Mouse (Mus musculus) adrenal gland, adult 2 months (tissue): Measurements from ENCODE around the gene Olfr322. TPM values are rescaled to one million over a fixed set of nuclear protein-coding genes. Genes with fewer than 3 reads are reported as not detected.
"Not testable (repeated sequence)": the region's sequence is repeated elsewhere in the genome, so short reads cannot be mapped to it uniquely, and the experiment has no call there.

ENCODE experiments used
- DNase-seq: peaks from one replicate; pipeline ENCODE4 v3.0.0; 2021
- long read RNA-seq: library from polyadenylated mRNA; stranded (forward); transcript quantifications from one replicate; pipeline ENCODE4 v2.0.0, GENCODE M21; 2021
- polyA plus RNA-seq: library from polyadenylated mRNA; depleted of rRNA; stranded (reverse); fragments of >200 nt; gene quantifications from 2 replicates; pipeline ENCODE4 v1.2.3, GENCODE M21; 2012; rRNA removed
- total RNA-seq, 2 experiments: library from RNA; stranded (reverse); gene quantifications; 2 replicates each; pipeline ENCODE4 v1.2.3; 2021

The Olfr322 gene
- total RNA-seq (not detected), polyA plus RNA-seq (not detected in 2 replicates)
- long read RNA-seq, result 0 reads

DNA sequence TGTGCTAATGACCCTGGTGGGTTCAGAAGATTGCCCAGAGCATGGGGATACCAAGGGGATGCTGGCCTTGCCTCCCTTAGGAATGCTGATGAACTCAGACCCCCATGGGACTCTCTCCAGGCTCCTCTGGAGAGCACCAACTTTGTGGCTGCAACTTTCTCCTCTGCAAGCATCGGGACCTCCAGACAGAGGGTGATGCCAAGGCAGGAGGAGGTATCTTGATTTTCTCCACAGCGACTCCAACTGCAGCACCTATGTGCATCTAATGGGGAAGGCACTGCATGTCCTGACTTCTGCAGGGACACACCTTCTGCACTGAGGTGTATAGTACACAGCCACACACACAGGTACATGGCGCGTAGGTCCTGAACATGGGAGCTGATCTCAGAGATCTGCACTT, at the start of gene Olfr322:
TSS of gene Olfr322 (plus strand) at position 187 of the 400 bp plus-strand sequence.
- DNase-seq, result no peak

DNA sequence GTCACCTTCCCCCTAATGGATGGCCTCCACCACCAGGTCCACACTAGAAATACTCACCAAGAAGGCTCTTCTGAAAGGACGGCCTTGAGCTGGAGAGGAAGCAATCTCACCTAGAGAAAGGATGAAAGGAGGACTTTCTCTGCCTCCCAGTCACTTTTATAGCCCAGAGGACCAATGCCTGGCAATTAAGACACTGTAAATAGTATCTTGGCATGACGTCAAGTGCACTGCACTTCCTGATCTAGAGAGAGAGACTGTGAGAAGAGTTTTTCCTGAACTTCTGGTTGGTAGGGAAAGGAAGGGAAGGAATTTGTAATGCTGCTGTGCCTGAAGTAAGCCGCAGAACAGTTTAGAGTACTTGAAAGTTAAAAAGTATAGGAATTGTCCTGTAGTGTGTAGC, 45.2 kb upstream of the Olfr322 start:
- DNase-seq, result no peak

DNA sequence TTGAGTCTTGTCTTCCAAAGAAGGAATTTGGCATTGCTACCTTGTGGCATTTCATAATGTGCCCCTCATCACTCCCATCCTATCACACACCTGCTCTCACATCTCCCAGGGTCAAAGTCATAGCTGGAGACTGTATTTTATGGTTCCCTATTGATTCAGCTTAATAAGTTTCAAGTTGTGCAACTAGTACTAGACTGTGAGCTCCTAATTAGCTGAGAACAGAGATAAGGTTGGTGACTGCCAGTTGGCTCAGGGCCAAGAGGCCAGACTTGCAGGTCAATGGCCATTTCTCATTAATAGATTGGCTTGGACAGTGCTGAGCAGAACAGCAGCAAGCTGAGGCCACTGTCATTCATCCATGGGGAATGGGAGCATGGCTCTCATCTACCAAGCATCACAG, 44.1 kb upstream of the Olfr322 start:
- DNase-seq, result peak; percentile 6

DNA sequence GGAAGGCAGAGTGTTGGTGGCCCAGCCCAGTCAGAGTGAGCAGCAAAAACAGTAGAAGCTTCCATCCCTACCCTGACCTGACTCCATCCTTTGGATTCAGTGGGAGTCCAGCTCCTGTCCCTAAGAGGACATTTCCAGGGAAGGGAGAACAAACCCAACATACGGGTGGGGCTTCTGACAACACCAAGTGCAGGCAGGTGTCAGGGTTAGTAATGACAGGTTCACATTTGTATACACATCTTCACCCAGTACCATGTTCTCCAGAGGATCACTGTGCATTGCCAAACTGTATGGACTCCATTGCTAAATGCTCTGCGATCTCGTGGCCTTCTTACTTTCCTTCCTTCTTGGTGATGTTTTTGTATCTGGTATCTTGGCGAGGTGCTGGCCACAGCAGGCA, 42.6 kb upstream of the Olfr322 start, which contains the start of gene 2210407C18Rik:
TSS of gene 2210407C18Rik (minus strand) at position 101 of the 400 bp plus-strand sequence.
- DNase-seq, result no peak

DNA sequence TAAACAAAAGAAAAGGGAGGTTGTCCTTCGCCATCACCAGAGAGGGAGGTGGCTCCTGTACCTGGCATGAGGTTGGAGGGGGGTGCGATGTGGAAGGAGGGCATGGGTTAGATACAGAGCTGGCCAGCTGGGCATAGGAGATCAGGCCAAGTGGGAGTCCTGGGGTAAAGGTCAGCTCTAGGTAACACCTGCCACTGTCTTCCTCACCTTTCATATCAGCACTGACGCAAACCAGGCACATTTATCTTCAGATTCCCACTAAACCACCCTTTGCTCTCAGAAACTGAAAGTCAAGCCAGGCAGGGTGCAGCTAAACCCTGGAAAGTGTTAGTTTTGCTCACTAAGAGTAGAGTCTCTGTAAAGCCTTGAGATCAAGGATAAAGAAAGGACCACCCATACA, 40.2 kb upstream of the Olfr322 start:
- no peak for DNase-seq

DNA sequence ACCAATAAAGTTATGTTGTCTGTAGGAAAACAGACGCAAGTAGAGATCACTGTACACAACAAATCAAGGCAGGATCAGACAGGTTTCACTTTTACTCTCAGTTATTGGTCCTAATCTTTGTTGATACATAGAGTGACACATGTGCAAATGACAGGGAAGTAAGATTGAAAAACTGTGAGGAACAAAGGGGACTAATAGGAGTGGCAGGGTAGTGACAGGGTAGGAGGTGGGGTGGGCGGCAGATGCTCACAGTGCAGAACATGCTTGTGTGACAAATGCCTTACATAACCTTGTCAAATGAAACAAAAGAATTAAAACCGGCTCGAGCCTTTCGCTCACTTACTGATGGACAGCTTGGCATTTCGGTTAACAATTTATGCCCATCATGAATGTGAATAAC, 39.8 kb upstream of the Olfr322 start:
- no peak for DNase-seq

DNA sequence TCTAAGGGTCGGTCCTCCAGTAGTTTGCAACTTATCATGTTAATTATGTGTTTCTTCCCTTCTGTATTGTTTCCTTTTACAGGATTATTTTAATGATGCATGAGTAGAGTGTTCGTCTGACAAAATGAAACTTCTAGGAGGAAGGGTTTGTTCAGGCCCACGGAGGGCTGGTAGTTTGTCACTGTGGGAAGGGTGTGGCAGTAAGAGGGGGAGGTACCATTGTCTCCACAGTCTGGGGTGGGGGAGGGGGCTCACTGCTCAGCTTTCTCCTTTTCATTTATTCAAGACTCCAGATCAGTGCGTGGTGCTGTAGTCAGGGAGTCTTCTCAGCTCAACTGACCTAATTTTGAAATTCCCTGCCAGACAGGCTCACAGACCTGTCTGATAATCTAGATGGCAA, 32.4 kb upstream of the Olfr322 start:
- DNase-seq, result no peak

DNA sequence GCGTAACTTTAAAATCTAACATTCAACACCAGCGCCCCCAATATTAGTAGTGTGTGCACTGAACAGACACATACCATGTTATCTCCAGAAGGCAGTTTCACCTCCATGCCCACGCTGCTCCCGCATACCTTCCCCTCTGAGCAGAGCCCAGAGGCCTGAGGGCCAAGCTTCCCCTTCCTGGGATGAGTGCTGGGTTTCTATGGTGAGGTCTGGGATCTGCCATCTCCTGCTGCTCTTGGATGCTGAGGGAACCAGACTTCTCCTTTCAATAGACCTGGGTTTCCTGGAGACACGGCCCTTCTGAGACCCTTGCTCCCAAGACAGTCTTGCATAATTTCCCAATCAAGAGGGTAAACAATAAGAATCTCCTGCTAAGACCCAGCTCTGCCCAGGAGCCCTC, 28.2 kb upstream of the Olfr322 start, which contains the start of gene Olfr323:
TSS of gene Olfr323 (minus strand) at position 101 of the 400 bp plus-strand sequence.
- DNase-seq, result no peak

DNA sequence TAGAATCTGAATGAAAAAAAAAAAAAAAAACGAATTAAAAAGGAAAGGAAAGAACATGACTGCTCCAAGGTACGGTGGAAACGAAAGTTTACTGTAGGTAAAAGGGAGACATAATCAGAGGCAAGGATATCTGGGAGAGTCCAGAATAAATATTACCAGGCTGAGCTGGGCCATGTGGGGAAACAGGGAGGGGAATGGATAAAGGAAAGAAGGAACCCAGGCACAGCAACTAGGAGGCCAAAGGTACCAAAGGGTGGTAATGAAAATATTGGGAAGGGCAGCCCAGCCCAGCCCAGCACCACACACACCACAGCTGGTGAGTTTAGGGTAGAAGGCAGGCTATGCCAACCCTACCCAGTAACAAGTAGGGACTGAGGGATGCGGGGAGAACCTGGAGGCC, 23.7 kb upstream of the Olfr322 start:
- no peak for DNase-seq

DNA sequence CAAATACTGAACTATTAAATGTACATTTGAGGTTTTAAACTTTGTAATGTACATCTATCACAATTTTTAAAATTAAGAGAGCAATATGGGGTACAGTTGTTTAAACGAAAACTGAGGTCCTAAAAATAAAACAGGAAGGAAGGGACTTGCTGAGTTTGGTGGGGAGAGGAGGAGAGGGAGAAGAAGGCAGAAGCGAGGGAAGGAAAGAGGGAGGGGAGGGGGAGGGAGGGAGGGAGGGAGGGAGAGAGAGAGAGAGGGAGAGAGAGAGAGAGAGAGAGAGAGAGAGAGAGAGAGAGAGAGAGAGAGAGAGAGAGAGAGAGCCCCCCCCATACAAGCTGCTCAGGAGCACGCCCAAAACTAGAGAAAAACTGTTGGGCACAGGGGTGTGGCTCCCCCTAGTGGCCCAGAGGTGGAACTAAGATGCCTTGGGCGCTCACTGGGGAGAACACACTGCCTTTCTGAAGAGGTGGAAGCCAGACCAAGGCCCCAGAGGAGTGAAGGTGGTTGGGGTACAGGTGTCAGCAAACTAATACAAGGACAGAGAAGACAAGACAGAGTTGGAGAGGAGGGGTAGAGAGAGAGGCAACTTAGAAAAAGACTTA, 22.1 kb upstream of the Olfr322 start:
- DNase-seq, result peak; percentile 54

DNA sequence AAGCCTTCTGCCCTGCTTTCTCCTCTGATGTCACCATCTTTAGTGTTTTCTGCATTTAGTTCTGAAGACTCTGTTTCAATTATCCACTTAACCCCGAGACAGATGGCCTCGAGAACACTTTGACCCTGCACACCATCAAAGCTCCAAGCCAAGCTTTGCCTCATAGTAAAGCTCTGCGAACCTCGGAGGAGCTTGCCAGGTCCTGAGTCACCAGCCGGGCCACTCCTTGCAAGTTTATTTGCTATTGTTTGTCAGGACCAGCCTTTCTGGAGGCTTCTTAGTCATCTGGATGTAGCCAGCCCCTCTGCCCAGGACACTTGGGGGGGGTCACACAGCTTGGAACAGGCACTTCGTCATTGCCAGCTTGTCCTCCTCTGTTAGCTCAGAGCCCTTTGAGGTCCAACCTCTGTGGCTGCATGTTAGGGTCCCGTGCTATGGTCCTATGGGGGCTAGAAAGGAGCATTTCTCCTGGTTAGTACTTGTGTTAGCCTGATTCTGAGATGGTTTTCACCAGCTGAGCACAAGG, 20.3 kb upstream of the Olfr322 start:
- peak; percentile 61 for DNase-seq

DNA sequence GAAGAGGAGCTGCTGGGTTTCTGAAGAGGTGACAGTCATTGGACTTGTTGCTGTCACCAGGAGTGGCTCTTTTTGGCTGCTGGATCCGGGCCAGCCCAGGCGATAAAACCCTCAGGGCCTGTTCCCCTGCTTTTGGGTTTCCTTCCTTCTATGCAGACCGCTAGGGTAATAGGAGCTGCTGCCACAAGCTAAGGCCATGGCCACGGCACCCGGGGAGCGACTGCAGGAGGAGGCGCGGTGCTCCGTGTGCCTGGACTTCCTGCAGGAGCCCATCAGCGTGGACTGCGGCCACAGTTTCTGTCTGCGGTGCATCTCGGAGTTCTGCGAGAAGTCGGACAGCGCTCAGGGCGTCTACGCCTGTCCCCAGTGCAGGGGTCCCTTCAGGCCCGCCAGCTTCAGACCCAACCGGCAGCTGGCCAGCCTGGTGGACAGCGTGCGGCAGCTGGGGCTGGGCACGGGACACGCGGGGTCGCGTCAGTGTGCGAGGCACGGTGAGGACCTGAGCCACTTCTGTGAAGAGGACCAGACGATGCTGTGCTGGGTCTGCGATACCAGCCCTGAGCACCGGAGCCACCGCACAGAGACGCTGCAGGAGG, 18.2 kb upstream of the Olfr322 start, which contains the start of gene Trim58:
TSS of gene Trim58 (plus strand) at position 194 of the 596 bp plus-strand sequence.
- peak; percentile 18 for DNase-seq

DNA sequence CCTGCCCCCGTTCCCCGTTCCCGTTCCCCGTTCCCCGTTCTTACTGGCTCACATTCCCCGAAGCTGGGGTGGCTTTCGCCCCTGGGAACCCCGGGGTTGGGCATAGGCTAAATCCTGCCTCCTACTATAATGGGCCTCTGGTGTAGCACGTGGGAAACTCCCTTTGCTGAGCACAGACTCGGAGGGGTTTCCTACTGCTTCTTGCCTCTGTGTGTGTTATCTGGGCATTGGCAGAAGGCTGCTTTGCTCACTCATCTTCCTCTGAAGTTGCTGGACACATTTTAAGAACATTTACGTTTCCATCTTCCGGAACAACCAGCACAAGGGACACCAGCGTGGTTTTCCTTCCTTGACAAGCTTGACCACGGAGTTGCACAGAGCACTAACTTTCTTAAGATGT, 17.5 kb upstream of the Olfr322 start:
- no peak for DNase-seq

DNA sequence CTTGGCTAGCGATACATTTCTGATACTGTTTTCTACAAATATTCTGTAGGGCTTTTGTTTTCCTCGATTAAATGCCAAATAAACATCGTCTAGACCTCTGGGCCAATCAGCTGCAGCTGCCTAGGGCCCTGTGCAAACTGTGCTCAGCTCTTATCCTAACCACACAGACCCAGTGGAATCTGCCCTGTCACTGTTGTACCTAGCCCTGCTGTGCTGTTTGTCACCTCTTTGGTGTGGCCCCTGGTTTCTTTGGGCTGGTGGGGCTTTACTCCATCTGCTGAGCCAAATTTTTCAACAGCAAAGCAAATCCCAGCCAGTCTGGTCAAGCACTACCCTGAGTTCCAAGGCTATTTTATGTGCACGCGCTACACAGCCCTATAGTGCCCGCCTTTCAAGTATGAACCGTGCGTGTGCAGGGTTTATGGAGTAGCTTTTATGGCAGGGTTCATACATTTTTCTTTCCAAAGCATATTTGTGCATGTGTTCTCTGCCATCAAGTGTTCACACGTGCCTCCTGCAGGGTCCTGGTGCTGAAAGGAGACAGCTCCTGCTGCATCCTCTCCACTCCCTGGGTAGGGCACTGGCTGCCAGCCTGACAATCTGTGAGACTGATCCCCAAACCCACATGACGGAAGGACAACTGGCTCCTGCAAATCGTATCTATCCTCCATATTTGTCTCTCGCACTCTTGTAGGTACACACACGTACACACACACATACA, 16.8 kb upstream of the Olfr322 start:
- DNase-seq, result no peak

DNA sequence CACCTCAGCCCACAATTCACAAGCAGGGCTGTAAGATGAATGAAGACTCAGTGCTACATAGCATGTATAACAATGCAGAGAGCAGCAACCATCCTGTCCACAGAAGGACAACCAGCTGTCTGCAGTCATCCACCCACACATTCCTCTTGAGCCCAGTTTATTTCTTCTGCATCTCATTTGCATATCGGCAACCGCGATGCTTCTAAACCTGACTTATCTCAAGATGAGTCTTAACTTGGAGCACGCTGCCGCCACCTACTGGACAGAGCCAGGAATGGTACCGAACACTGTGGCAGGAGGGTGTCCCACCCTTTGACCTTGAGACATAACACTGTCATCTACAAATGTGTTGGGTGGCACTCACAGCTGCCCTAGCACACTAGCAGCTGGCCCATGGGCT, 15.2 kb upstream of the Olfr322 start:
- DNase-seq, result peak; percentile 10

DNA sequence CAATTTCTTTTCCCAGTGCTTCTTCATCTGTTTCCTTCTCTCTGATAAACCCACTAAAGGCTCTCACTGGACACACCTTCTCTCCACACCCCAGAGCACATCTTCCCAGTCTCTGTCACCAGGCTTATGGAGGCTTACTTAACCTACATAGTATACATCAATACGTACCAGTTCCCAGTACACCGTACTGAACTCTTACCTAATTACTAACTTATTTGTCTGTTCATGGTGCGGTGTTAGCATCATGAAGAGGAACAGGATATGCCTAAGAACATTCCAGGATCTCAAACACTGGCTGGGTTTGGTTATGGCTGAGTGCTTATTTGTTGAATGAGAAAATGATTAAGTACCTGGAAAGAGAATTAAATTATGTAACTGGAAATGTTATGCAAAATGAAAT, 3.4 kb upstream of the Olfr322 start:
- DNase-seq, result no peak

DNA sequence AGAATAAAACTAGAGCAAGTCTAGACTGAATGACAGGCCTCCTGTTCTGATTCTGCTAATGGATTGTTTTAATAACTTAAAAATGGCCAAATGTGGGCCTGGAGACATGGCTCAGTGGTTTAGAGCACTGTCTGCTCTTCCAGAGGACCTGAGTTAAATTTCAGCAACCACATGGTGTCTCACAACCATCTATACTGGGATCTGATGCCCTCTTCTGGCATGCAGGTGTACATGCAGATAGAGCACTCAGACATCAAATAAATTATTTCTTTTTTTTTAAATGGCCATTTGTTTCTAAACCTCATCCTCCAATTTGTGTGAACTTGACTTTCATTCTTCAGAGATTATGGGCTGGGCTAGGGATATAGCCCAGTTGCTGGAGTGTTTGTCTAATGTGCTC, 10.7 kb downstream of the Olfr322 start:
- DNase-seq, result no peak

DNA sequence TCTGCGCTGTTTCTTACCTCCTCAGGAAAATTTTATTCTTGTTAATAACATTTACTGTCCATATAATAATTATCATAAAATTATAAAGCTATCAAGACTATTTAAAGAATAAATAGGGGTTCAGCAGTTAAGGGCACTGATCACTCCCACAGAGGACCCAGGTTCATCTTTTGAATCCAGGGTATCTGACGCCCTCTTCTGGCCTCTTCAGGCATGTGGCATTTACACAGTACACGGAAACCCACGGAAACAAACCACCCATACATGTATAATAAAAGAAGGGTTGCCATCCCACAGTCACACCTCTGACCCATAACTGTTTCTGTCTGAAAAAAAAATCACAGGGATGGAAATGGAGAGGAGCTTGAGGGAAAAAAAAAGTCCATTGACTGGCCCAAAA, 13.2 kb downstream of the Olfr322 start:
- DNase-seq, result no peak

DNA sequence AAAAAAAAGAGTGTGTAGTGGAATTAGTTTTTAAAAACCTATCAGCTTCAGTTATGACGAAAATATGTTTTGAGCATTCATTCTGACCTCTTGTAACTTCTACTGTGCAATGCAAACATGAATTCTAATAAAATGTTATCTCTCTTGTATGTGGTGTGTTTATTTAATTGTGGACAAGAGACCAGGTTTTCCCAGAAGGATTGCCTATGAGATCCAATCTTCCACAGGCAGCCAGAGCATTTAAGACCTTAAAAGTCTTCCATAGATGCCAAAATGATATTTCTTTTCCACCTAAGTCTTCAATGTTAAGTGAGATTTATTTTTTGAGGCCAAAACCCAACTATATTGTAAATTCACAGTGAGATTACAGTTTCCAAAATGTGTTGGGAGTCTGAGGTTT, 22.2 kb downstream of the Olfr322 start, which contains the start of gene Olfr320:
TSS of gene Olfr320 (plus strand) at position 301 of the 400 bp plus-strand sequence.
- no peak for DNase-seq

DNA sequence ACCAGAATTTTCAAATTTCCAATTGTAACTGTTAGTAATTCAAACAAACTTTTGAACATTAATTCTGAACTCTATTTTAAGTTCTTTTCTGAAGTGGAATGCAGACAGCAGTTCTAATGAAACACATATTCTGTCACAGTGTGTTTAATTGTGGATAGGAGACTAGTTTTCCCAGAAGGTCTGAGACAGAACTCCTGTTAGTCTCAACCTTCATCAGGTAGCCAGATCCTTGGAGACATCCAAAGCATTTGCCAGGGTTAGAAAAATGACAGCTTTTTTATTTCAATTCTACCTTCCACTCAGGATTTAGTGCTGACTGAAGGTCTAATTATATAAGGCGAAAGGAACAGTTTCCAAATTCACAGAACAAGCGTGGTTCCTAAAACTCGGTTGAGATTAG, 40.3 kb downstream of the Olfr322 start, which contains the start of gene Olfr319:
TSS of gene Olfr319 (plus strand) at position 301 of the 400 bp plus-strand sequence.
- no peak for DNase-seq

DNA sequence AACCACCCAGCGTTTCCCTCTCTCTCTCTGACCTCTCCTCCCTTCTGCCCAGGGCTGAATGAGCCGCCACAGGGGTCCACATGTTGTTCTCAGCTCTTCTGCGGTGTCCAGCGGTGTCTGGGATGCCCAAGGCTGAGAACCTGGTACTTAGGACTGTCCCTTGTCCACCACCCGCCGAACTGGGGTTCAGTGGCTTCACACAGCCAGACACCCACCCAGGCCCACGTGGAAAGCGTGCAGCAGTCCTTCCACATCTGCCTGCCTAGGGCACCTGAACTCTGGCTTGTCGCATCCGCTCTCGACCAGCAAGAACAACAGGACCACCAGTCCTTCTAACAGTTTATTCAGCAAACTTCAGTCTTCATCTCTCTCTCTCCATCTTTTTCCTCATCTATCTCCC, 50.5 kb downstream of the Olfr322 start:
- no peak for DNase-seq

DNA sequence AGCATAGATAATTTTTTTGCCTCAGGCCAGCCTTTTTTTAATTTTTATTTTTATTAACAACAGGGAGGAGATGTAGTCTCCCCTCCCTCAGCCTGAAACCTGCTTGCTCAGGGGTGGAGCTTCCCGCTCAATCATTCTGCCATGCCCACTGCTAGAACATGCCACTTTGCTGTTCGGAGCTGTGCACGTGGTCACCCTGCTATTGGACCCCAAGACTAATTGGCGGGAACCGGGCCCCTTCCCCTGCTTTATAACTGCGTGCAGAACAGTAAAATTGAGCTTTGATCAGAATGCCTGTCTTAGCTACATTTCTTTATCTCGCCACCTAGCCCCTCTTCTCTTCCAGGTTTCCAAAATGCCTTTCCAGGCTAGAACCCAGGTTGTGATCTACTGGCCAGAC, 59.1 kb downstream of the Olfr322 start:
- DNase-seq, result not testable (repeated sequence)
